Mouse (Mus musculus) kidney, embryonic 16.5 days (tissue): ENCODE measurements around the gene Pitpnb. TPM values are rescaled to one million over a fixed set of nuclear protein-coding genes. Genes with fewer than 3 reads are reported as not detected.

Source experiments
- ATAC-seq: fragments of 200-750 bp; cut with Nextera tagmentation; 2 replicates; pipeline ENCODE4 v1.8.0; 2017; ENCODE audit warnings: moderate TSS enrichment; ENCODE audit not compliant: low FRiP score, low TSS enrichment
- H3K27ac ChIP-seq: fragments of 300-500 bp; sonication (generic); 2 replicates; pipeline ENCODE4 v1.5.1; 2014; ENCODE audit warnings: low read length
- H3K27me3 ChIP-seq: fragments of 300-500 bp; sonication (generic); 2 replicates; pipeline ENCODE4 v1.6.1; 2014; ENCODE audit warnings: low read length, control low read depth, mixed read lengths; ENCODE audit not compliant: insufficient read depth
- H3K36me3 ChIP-seq: fragments of 300-500 bp; sonication (generic); 2 replicates; pipeline ENCODE4 v1.6.1; 2014; ENCODE audit warnings: low read length, control low read depth, mixed read lengths; ENCODE audit not compliant: insufficient read depth
- H3K4me1 ChIP-seq: fragments of 300-500 bp; sonication (generic); 2 replicates; pipeline ENCODE4 v1.6.1; 2014; ENCODE audit warnings: low read length, control low read depth, mixed read lengths; ENCODE audit not compliant: insufficient read depth
- H3K4me2 ChIP-seq: fragments of 300-500 bp; sonication (generic); replicated peaks from 2 replicates; pipeline ENCODE4 v1.6.1; 2014; ENCODE audit warnings: low read depth, low read length
- H3K4me3 ChIP-seq: fragments of 300-500 bp; sonication (generic); 2 replicates; pipeline ENCODE4 v1.5.1; 2014; ENCODE audit warnings: mild to moderate bottlenecking, low read length
- H3K9ac ChIP-seq: fragments of 300-500 bp; sonication (generic); replicated peaks from 2 replicates; pipeline ENCODE4 v1.6.1; 2014; ENCODE audit warnings: low read length
- H3K9me3 ChIP-seq: fragments of 300-500 bp; sonication (generic); 2 replicates; pipeline ENCODE4 v1.6.1; 2016; ENCODE audit warnings: low read length, control low read depth
- WGBS: fragments of 180-500 bp; shearing (Covaris S2); extraction: QIAGEN DNeasy Blood & Tissue Kit; methylation state at CpG from one replicate; pipeline ENCODE4 v1.1.7; 2014; 5-methylcytosine and 5-hydroxymethylcytosine counted together
- polyA plus RNA-seq: library from polyadenylated mRNA; unstranded; fragments of >200 nt; fragmentation: Nextera tagmentation; extraction: Ambion mirVana; gene quantifications from 2 replicates; pipeline ENCODE4 v1.2.1, GENCODE M21; 2015

Pitpnb gene
- polyA plus RNA-seq, 1 experiment from 2014 or later = 114 TPM

- no peaks in the 10 kb centered on the region for H3K9me3 ChIP-seq
- no peak overlapping the region for H3K4me3 ChIP-seq
- no peak for ATAC-seq
- no peak overlapping the region for H3K4me2 ChIP-seq
- peaks cover 17% of the 10 kb centered on the region for H3K36me3 ChIP-seq
- H3K27me3 ChIP-seq = no peaks in the 10 kb centered on the region
- no peaks in the 10 kb centered on the region for H3K4me1 ChIP-seq
- H3K27ac ChIP-seq = no peak overlapping the region
- 83% methylated on average over 5 of the region's 5 CpGs for WGBS
- H3K9ac ChIP-seq = no peak overlapping the region
Observed at GRCm38 (mm10) chr5:111366140-111366539, 35.6 kb downstream of the Pitpnb start.

- Histone ChIP-seq H3K27me3 (no peaks in the 10 kb centered on the region), H3K4me2 (no peak overlapping the region), H3K4me3 (no peak overlapping the region), H3K9me3 (no peaks in the 10 kb centered on the region), H3K27ac (no peak overlapping the region), H3K4me1 (no peaks in the 10 kb centered on the region), H3K36me3 (peaks cover 27% of the 10 kb centered on the region), H3K9ac (no peak overlapping the region)
- 90% methylated on average over 11 of the region's 11 CpGs for WGBS
- no peak for ATAC-seq
Observed at GRCm38 (mm10) chr5:111367937-111368517, 37.5 kb downstream of the Pitpnb start.

- Histone ChIP-seq H3K27me3 (no peaks in the 10 kb centered on the region), H3K36me3 (peaks cover 32% of the 10 kb centered on the region), H3K9ac (no peak overlapping the region), H3K9me3 (no peaks in the 10 kb centered on the region), H3K4me1 (no peaks in the 10 kb centered on the region), H3K27ac (no peak overlapping the region), H3K4me3 (no peak overlapping the region), H3K4me2 (no peak overlapping the region)
- ATAC-seq = no peak
- WGBS = 85% methylated on average over 5 of the region's 5 CpGs
Observed at GRCm38 (mm10) chr5:111368576-111368975, 38.0 kb downstream of the Pitpnb start.

GRCm38 (mm10) chr5:111375616-111376015, 45.1 kb downstream of the Pitpnb start:
- Histone ChIP-seq H3K36me3 (peaks cover 66% of the 10 kb centered on the region), H3K27me3 (no peaks in the 10 kb centered on the region), H3K4me2 (no peak overlapping the region), H3K9ac (no peak overlapping the region), H3K9me3 (no peaks in the 10 kb centered on the region), H3K4me1 (no peaks in the 10 kb centered on the region), H3K27ac (no peak overlapping the region), H3K4me3 (no peak overlapping the region)
- ATAC-seq = no peak
- 84% methylated on average over 4 of the region's 4 CpGs for WGBS

- 86% methylated on average over 24 of the region's 24 CpGs for WGBS
- H3K27ac ChIP-seq = no peak overlapping the region
- no peak overlapping the region for H3K4me3 ChIP-seq
- no peak overlapping the region for H3K4me2 ChIP-seq
- no peaks in the 10 kb centered on the region for H3K9me3 ChIP-seq
- no peak overlapping the region for H3K9ac ChIP-seq
- no peaks in the 10 kb centered on the region for H3K27me3 ChIP-seq
- ATAC-seq = no peak
- peaks cover 67% of the 10 kb centered on the region for H3K36me3 ChIP-seq
- no peaks in the 10 kb centered on the region for H3K4me1 ChIP-seq
Observed at GRCm38 (mm10) chr5:111376276-111377020, 45.9 kb downstream of the Pitpnb start.

GRCm38 (mm10) chr5:111378126-111378993, 47.8 kb downstream of the Pitpnb start:
- H3K27me3 ChIP-seq = no peaks in the 10 kb centered on the region
- no peaks in the 10 kb centered on the region for H3K9me3 ChIP-seq
- H3K4me1 ChIP-seq = no peaks in the 10 kb centered on the region
- 76% methylated on average over 7 of the region's 7 CpGs for WGBS
- no peak overlapping the region for H3K27ac ChIP-seq
- no peak overlapping the region for H3K9ac ChIP-seq
- H3K36me3 ChIP-seq = peaks cover 63% of the 10 kb centered on the region
- H3K4me3 ChIP-seq = no peak overlapping the region
- ATAC-seq = no peak
- no peak overlapping the region for H3K4me2 ChIP-seq

- H3K36me3 ChIP-seq = peaks cover 74% of the 10 kb centered on the region
- no peak overlapping the region for H3K4me3 ChIP-seq
- H3K27me3 ChIP-seq = no peaks in the 10 kb centered on the region
- H3K4me2 ChIP-seq = no peak overlapping the region
- no peak overlapping the region for H3K27ac ChIP-seq
- no peak overlapping the region for H3K9ac ChIP-seq
- no peaks in the 10 kb centered on the region for H3K4me1 ChIP-seq
- ATAC-seq = no peak
- H3K9me3 ChIP-seq = no peaks in the 10 kb centered on the region
- 87% methylated on average over 5 of the region's 5 CpGs for WGBS
Observed at GRCm38 (mm10) chr5:111383335-111383734, 52.8 kb downstream of the Pitpnb start.

- 86% methylated on average over 10 of the region's 10 CpGs for WGBS
- ATAC-seq = no peak
Observed at GRCm38 (mm10) chr5:111390911-111391310, 60.3 kb downstream of the Pitpnb start.

GRCm38 (mm10) chr5:111391485-111391884, 60.9 kb downstream of the Pitpnb start:
- Histone ChIP-seq H3K27me3 (no peaks in the 10 kb centered on the region), H3K36me3 (peaks cover 25% of the 10 kb centered on the region), H3K4me1 (peaks cover 27% of the 10 kb centered on the region), H3K9me3 (no peaks in the 10 kb centered on the region), H3K4me3 (no peak overlapping the region), H3K4me2 (no peak overlapping the region), H3K9ac (no peak overlapping the region), H3K27ac (no peak overlapping the region)
- no peak for ATAC-seq
- 70% methylated on average over 6 of the region's 6 CpGs for WGBS

More at GRCm38 (mm10) chr5:111390911-111391310, 60.3 kb downstream of the Pitpnb start:
- H3K4me2 ChIP-seq = no peak overlapping the region
- H3K9ac ChIP-seq = no peak overlapping the region
- H3K27me3 ChIP-seq = no peaks in the 10 kb centered on the region
- H3K4me1 ChIP-seq = peaks cover 24% of the 10 kb centered on the region
- peaks cover 29% of the 10 kb centered on the region for H3K36me3 ChIP-seq
- H3K9me3 ChIP-seq = no peaks in the 10 kb centered on the region
- H3K27ac ChIP-seq = no peak overlapping the region
- no peak overlapping the region for H3K4me3 ChIP-seq
